Mouse (Mus musculus) right cerebral cortex, adult 18-20 months (tissue): ENCODE data around the gene Pum1.
A peak's percentile ranks its signal among the peaks of the same experiment; 100 is the strongest.
"Not testable (repeated sequence)": the region's sequence is repeated elsewhere in the genome, so short reads cannot be mapped to it uniquely, and the experiment has no call there.

ENCODE experiments used
- DNase-seq: peaks from one replicate; pipeline ENCODE4 v3.0.0; 2022; ENCODE audit warnings: mixed read lengths

Gene Pum1

GRCm38 (mm10) chr4:130662979-130663725, at the start of gene Pum1:
TSS of gene Pum1 (plus strand) at chr4:130663321.
- DNase-seq, result peak; percentile 92

- DNase-seq, result no peak
Measured at GRCm38 (mm10) chr4:130629391-130629790, 33.7 kb upstream of the Pum1 start.

- DNase-seq, result no peak
Measured at GRCm38 (mm10) chr4:130630232-130630847, 32.8 kb upstream of the Pum1 start.

GRCm38 (mm10) chr4:130635076-130635475, 28.0 kb upstream of the Pum1 start:
- not testable (repeated sequence) for DNase-seq

GRCm38 (mm10) chr4:130636761-130637160, 26.4 kb upstream of the Pum1 start:
- no peak for DNase-seq

GRCm38 (mm10) chr4:130637488-130638422, 25.4 kb upstream of the Pum1 start:
- DNase-seq, result no peak

GRCm38 (mm10) chr4:130640031-130640717, 22.9 kb upstream of the Pum1 start:
- no peak for DNase-seq

GRCm38 (mm10) chr4:130642468-130642867, 20.7 kb upstream of the Pum1 start:
- no peak for DNase-seq

- DNase-seq, result no peak
Measured at GRCm38 (mm10) chr4:130645426-130645825, 17.7 kb upstream of the Pum1 start.

GRCm38 (mm10) chr4:130651286-130651685, 11.8 kb upstream of the Pum1 start:
- no peak for DNase-seq

GRCm38 (mm10) chr4:130652546-130652945, 10.6 kb upstream of the Pum1 start:
- DNase-seq, result no peak

- no peak for DNase-seq
Measured at GRCm38 (mm10) chr4:130657820-130658565, 5.1 kb upstream of the Pum1 start.

GRCm38 (mm10) chr4:130659470-130659869, 3.7 kb upstream of the Pum1 start:
- DNase-seq, result no peak

- no peak for DNase-seq
Measured at GRCm38 (mm10) chr4:130660106-130660505, 3.0 kb upstream of the Pum1 start.

- no peak for DNase-seq
Measured at GRCm38 (mm10) chr4:130661151-130661550, 2.0 kb upstream of the Pum1 start.

- DNase-seq, result not testable (repeated sequence)
Measured at GRCm38 (mm10) chr4:130662305-130662704, 816 bp upstream of the Pum1 start.

- no peak for DNase-seq
Measured at GRCm38 (mm10) chr4:130663810-130664401, 785 bp downstream of the Pum1 start.

GRCm38 (mm10) chr4:130664414-130665029, 1.4 kb downstream of the Pum1 start:
- DNase-seq, result no peak

- DNase-seq, result no peak
Measured at GRCm38 (mm10) chr4:130665176-130665575, 2.1 kb downstream of the Pum1 start.

GRCm38 (mm10) chr4:130667686-130668085, 4.6 kb downstream of the Pum1 start:
- no peak for DNase-seq

GRCm38 (mm10) chr4:130668541-130668940, 5.4 kb downstream of the Pum1 start:
- no peak for DNase-seq
